Mouse (Mus musculus) midbrain, postnatal 0 days (tissue): Measurements from ENCODE around the gene Gm17949. TPM values are rescaled to one million over a fixed set of nuclear protein-coding genes. Genes with fewer than 3 reads are reported as not detected.
A peak's percentile ranks its signal among the peaks of the same experiment; 100 is the strongest.

Experiments used
- ATAC-seq: fragments of 200-750 bp; cut with Nextera tagmentation; 2 replicates; pipeline ENCODE4 v1.8.0; 2017; ENCODE audit warnings: moderate number of reproducible peaks, mild to moderate bottlenecking, moderate TSS enrichment, moderate library complexity; ENCODE audit not compliant: low FRiP score
- DNase-seq: peaks from one replicate; pipeline ENCODE4 v3.0.0-alpha.2; 2015; ENCODE audit warnings: low spot score
- H3K27ac ChIP-seq: fragments of 300-500 bp; sonication (generic); 2 replicates; pipeline ENCODE4 v1.5.1; 2014; ENCODE audit warnings: low read depth, mild to moderate bottlenecking, low read length, mixed read lengths
- H3K27me3 ChIP-seq: fragments of 300-500 bp; sonication (generic); 2 replicates; pipeline ENCODE4 v1.6.1; 2014; ENCODE audit warnings: low read length, control low read depth, mixed read lengths; ENCODE audit not compliant: insufficient read depth
- H3K36me3 ChIP-seq: fragments of 300-500 bp; sonication (generic); 2 replicates; pipeline ENCODE4 v1.6.1; 2014; ENCODE audit warnings: low read length, control low read depth, mixed read lengths; ENCODE audit not compliant: insufficient read depth
- H3K4me1 ChIP-seq: fragments of 300-500 bp; sonication (generic); 2 replicates; pipeline ENCODE4 v1.6.1; 2014; ENCODE audit warnings: mild to moderate bottlenecking, control low read depth, antibody characterized with exemption, low read length, mixed read lengths; ENCODE audit not compliant: insufficient read depth
- H3K4me2 ChIP-seq: fragments of 300-500 bp; sonication (generic); 2 replicates; pipeline ENCODE4 v1.6.1; 2014; ENCODE audit warnings: low read depth, mild to moderate bottlenecking, low read length, mixed read lengths; ENCODE audit not compliant: poor library complexity, severe bottlenecking
- H3K4me3 ChIP-seq: fragments of 300-500 bp; sonication (generic); 2 replicates; pipeline ENCODE4 v1.5.1; 2014; ENCODE audit warnings: low read depth, mild to moderate bottlenecking, low read length, moderate library complexity
- H3K9ac ChIP-seq: fragments of 300-500 bp; sonication (generic); replicated peaks from 2 replicates; pipeline ENCODE4 v1.6.1; 2014; ENCODE audit warnings: mild to moderate bottlenecking, low read length, moderate library complexity, mixed read lengths; ENCODE audit not compliant: poor library complexity, severe bottlenecking
- H3K9me3 ChIP-seq: fragments of 300-500 bp; sonication (generic); 2 replicates; pipeline ENCODE4 v1.6.1; 2016; ENCODE audit warnings: low read length, control low read depth
- CTCF ChIP-seq: IDR thresholded peaks from 2 replicates; pipeline ENCODE4 v1.5.1; 2016; ENCODE audit warnings: antibody characterized with exemption, mild to moderate bottlenecking
- WGBS: fragments of 180-500 bp; shearing (Covaris S2); extraction: QIAGEN DNeasy Blood & Tissue Kit; methylation state at CpG from one replicate; pipeline ENCODE4 v1.1.7; 2014; 5-methylcytosine and 5-hydroxymethylcytosine counted together
- polyA plus RNA-seq: library from polyadenylated mRNA; unstranded; fragments of >200 nt; fragmentation: Nextera tagmentation; extraction: Ambion mirVana; gene quantifications from 2 replicates; pipeline ENCODE4 v1.2.1, GENCODE M21; 2015
- total RNA-seq: library from RNA; depleted of rRNA; stranded (reverse); fragments of >200 nt; gene quantifications from 2 replicates; pipeline ENCODE4 v1.2.3, GENCODE M21; 2014

Gene Gm17949
- total and polyA plus RNA-seq, 2 experiments from 2014 or later: 0.22 to 0.38 TPM

DNA sequence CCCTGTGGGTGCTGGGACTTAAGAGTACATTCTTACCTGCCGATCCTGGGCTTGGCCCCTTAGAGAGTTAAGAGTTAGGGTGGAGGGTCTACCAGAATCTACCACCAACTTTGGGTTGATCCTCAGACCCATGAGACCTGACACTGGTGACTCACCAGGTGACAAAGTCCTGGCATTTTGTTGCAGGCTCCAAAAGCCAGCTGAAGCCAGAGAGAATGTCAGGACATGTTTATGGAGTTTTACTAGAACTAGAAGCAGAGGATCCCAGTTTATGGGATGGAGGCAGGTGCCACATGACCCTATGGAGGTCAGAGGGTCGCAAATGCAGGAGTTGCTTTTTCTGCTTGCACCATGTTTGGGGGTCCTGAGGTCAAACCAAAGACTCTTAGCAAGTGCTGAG is 14.8 kb upstream of the Gm17949 start:
- TF ChIP-seq CTCF: no peak
- H3K4me2 ChIP-seq: peak overlapping the region; percentile 52; the same call in 1 of the 2 replicates
- H3K4me1 ChIP-seq: 0 out of 2 replicates have a peak, but pooled peaks cover 4% of the 10 kb centered on the region
- DNase-seq: no peak
- no peak overlapping the region for H3K27ac ChIP-seq
- H3K4me3 ChIP-seq: no peak overlapping the region
- H3K27me3 ChIP-seq: no peaks in the 10 kb centered on the region
- H3K36me3 ChIP-seq: peaks cover 48% of the 10 kb centered on the region
- no peak for ATAC-seq
- no peak overlapping the region for H3K9ac ChIP-seq
- H3K9me3 ChIP-seq: no peaks in the 10 kb centered on the region
- WGBS: 76% methylated on average over 2 of the region's 2 CpGs

DNA sequence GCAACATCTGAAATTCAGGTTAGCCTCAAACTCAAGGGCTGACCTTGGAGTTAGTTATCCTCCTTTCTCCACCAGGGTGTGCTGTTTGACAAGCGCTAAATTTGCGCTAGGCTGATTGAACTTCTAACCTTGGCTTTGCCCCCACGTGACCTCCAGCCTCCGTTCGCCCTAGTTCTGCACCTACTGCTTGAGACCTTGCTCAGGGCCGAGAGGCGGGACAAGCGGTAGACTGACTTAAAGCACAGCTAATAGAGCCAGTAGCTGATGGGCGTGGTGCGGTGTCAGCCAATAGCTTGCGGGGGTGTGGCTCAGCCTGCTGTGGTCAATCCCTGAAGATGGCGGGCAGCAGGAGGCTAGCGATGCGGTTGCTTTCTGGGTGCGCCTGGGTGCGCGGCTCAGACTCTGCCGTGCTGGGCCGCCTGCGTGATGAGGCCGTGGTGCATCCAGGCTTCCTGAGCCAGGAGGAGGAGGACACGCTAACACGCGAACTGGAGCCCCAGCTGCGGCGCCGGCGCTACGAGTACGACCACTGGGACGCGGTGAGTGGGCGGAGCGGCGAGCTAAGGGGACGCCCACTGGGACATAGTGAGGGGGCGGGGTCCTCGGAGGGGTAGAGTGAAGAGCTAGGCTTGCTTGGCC is 14.1 kb upstream of the Gm17949 start, which contains the start of gene Alkbh7:
Gene Alkbh7 (plus strand): TSS at position 311 of the 639 bp plus-strand sequence.
- H3K4me2 ChIP-seq: peak within 1 kb of the TSS; percentile 52
- H3K9ac ChIP-seq: peak within 1 kb of the TSS; percentile 65
- 0 out of 2 replicates have a peak, but pooled peaks cover 4% of the 10 kb centered on the region for H3K4me1 ChIP-seq
- DNase-seq (peak; percentile 98), ATAC-seq (peak; percentile 97)
- peak; percentile 83 for TF ChIP-seq CTCF
- peak within 1 kb of the TSS; percentile 77 for H3K27ac ChIP-seq
- peaks cover 49% of the 10 kb centered on the region for H3K36me3 ChIP-seq
- under 1% methylated on average over 38 of the region's 38 CpGs for WGBS
- H3K4me3 ChIP-seq: peak within 1 kb of the TSS; percentile 60
- H3K9me3 ChIP-seq: no peaks in the 10 kb centered on the region
- H3K27me3 ChIP-seq: no peaks in the 10 kb centered on the region

DNA sequence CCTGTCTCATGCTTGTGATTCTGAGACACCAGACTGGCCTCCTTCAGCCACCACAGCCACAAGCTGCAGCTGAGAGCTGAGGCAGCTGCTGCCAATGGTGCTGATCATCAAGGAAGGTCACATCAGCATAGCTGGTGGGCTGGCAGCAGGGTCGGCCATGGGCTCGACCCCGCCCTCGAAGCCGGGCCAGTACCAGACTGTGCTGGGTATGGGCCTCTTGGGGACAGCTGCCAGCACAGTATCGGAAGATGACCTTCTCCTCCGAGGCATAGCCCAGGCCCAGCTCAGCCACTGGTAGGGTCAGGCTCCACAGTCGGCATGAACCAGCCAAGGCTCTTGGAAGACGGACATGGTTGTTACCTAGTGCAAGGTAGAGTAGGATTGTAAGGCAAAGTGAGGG is 11.9 kb upstream of the Gm17949 start:
- ATAC-seq: no peak
- no peak for TF ChIP-seq CTCF

DNA sequence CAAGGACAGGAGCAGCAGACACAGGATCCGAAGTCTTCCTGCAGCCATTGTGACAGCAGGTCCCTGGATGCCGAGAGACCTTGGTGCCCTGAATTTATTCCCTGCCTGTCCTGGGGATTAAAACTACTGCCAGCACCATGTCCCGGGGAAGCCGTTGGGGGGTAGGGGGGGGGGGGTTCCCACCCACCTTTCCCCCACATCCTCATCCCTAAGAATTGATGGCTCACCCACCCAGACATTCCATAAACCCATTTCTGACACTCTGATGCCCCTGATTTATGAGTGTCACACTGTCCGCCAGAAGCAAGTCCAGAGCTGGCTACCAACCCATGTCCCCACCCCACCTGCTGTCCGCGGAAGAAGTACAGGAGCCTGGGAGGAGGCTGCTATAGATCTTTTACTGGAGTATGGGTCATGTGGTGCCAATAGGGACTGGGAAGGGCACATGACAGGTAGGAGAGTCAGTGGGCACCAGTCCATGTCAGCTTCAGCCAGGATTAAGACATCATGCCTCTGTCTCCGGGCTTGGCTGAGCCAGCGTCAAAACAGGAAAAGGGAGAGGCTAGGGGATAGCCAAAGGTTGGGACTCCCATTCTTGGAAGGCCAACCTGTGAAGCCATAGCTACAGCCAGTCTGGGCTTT is 11.2 kb upstream of the Gm17949 start, which contains the start of gene Pspn:
Gene Pspn (minus strand): TSS at position 51 of the 642 bp plus-strand sequence.
- Histone ChIP-seq H3K27ac (no peak within 1 kb of the TSS), H3K4me3 (no peak within 1 kb of the TSS), H3K36me3 (peaks cover 45% of the 10 kb centered on the region), H3K4me1 (0 out of 2 replicates have a peak, but pooled peaks cover 4% of the 10 kb centered on the region), H3K27me3 (no peaks in the 10 kb centered on the region), H3K4me2 (no peak within 1 kb of the TSS), H3K9ac (no peak within 1 kb of the TSS), H3K9me3 (no peaks in the 10 kb centered on the region)
- no peak for TF ChIP-seq CTCF
- WGBS: 77% methylated on average over 8 of the region's 9 CpGs
- DNase-seq (no peak), ATAC-seq (no peak)

More for the DNA sequence above, 11.9 kb upstream of the Gm17949 start:
- no peaks in the 10 kb centered on the region for H3K27me3 ChIP-seq
- H3K4me3 ChIP-seq: no peak overlapping the region
- no peak overlapping the region for H3K4me2 ChIP-seq
- H3K4me1 ChIP-seq: 0 out of 2 replicates have a peak, but pooled peaks cover 4% of the 10 kb centered on the region
- H3K27ac ChIP-seq: no peak overlapping the region
- no peaks in the 10 kb centered on the region for H3K9me3 ChIP-seq
- peaks cover 44% of the 10 kb centered on the region for H3K36me3 ChIP-seq
- DNase-seq: no peak
- no peak overlapping the region for H3K9ac ChIP-seq
- WGBS: 94% methylated on average over 9 of the region's 9 CpGs

DNA sequence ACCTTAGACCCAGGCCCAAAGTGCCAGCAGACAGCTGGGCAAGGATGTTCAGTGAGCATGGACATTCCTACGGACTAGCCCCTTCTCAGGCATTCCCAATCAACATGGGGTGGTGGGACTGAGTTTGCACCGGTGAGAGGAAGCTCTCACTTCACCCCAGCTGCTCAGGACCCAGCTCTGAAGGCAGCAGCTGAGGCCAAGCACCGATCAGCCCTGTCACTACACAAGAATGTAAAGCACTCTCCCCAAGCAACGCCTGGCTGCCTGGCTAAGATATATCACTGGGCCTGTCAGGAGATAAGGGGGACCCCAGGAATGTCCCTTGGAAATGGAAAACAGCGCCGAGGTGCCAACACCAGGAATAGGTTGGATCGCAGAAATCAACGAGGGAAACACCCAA is 10.0 kb upstream of the Gm17949 start:
- Histone ChIP-seq H3K4me3 (no peak overlapping the region), H3K36me3 (peaks cover 44% of the 10 kb centered on the region), H3K27me3 (no peaks in the 10 kb centered on the region), H3K9ac (no peak overlapping the region), H3K4me2 (no peak overlapping the region), H3K9me3 (no peaks in the 10 kb centered on the region), H3K27ac (no peak overlapping the region), H3K4me1 (0 out of 2 replicates have a peak, but pooled peaks cover 4% of the 10 kb centered on the region)
- 84% methylated on average over 8 of the region's 8 CpGs for WGBS
- TF ChIP-seq CTCF: no peak
- ATAC-seq: no peak
- DNase-seq: no peak

DNA sequence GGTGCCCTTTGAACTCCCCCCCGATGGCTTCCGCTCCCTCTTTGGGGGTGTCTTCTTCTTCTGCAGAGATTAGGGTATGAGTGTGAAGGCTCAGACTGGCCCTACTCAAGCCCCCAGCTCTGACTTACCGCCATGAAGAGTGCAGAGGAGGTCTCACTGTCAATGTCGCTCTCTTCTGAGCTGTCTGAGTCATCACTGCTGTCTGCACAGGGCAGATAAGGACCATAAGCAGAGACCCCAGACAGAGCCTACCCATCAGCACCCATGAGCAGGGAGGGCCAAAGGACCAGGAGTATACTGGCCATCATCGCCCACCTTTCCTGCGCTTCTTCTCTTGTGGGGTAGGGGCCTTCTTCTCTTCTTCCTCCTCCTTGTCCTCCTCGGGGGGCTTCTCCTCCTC is 7.3 kb upstream of the Gm17949 start:
- no peak overlapping the region for H3K9ac ChIP-seq
- DNase-seq: no peak
- no peak overlapping the region for H3K4me3 ChIP-seq
- no peak overlapping the region for H3K27ac ChIP-seq
- H3K36me3 ChIP-seq: peaks cover 60% of the 10 kb centered on the region
- no peaks in the 10 kb centered on the region for H3K27me3 ChIP-seq
- no peak overlapping the region for H3K4me2 ChIP-seq
- H3K4me1 ChIP-seq: no peaks in the 10 kb centered on the region
- H3K9me3 ChIP-seq: no peaks in the 10 kb centered on the region
- 92% methylated on average over 7 of the region's 7 CpGs for WGBS
- no peak for TF ChIP-seq CTCF
- no peak for ATAC-seq
